Mouse (Mus musculus) urinary bladder, adult 2 months (tissue): ENCODE measurements around the gene Trp53i13. TPM values are rescaled to one million over a fixed set of nuclear protein-coding genes. Genes with fewer than 3 reads are reported as not detected.

Experiments
- DNase-seq: peaks from one replicate; pipeline ENCODE4 v3.0.0; 2022; ENCODE audit warnings: low spot score
- polyA plus RNA-seq: library from polyadenylated mRNA; depleted of rRNA; stranded (reverse); fragments of >200 nt; gene quantifications from 2 replicates; pipeline ENCODE4 v1.2.3, GENCODE M21; 2012

The Trp53i13 gene
- polyA plus RNA-seq, 1 experiment, result 21.0 TPM

- DNase-seq, result no peak
These were observed 23.4 kb downstream of the Trp53i13 start for GRCm38 (mm10) chr11:77492311-77492871.

- DNase-seq, result no peak
These were observed 24.1 kb downstream of the Trp53i13 start for GRCm38 (mm10) chr11:77491502-77492291.

- DNase-seq, result peak; percentile 80
These were observed 24.7 kb downstream of the Trp53i13 start for GRCm38 (mm10) chr11:77491123-77491501.

GRCm38 (mm10) chr11:77490451-77490850 lies 25.3 kb downstream of the Trp53i13 start:
- DNase-seq, result no peak

- no peak for DNase-seq
These were observed 26.1 kb downstream of the Trp53i13 start, which contains the start of gene Ankrd13b for GRCm38 (mm10) chr11:77489591-77490235. Gene Ankrd13b (minus strand): TSS chr11:77489678.

- no peak for DNase-seq
These were observed 26.8 kb downstream of the Trp53i13 start for GRCm38 (mm10) chr11:77488771-77489581.

GRCm38 (mm10) chr11:77486798-77487197 lies 29.0 kb downstream of the Trp53i13 start:
- no peak for DNase-seq

GRCm38 (mm10) chr11:77485229-77485628 lies 30.6 kb downstream of the Trp53i13 start:
- no peak for DNase-seq

- DNase-seq, result no peak
These were observed 32.1 kb downstream of the Trp53i13 start for GRCm38 (mm10) chr11:77483510-77484255.

GRCm38 (mm10) chr11:77483043-77483442 lies 32.7 kb downstream of the Trp53i13 start:
- no peak for DNase-seq

GRCm38 (mm10) chr11:77476895-77477294 lies 38.9 kb downstream of the Trp53i13 start:
- no peak for DNase-seq

GRCm38 (mm10) chr11:77476216-77476615 lies 39.6 kb downstream of the Trp53i13 start:
- no peak for DNase-seq

- DNase-seq, result no peak
These were observed 43.0 kb downstream of the Trp53i13 start for GRCm38 (mm10) chr11:77472775-77473174.

GRCm38 (mm10) chr11:77471407-77471806 lies 44.4 kb downstream of the Trp53i13 start:
- DNase-seq, result no peak

GRCm38 (mm10) chr11:77468397-77468796 lies 47.4 kb downstream of the Trp53i13 start:
- no peak for DNase-seq

- DNase-seq, result peak; percentile 60
These were observed 48.0 kb downstream of the Trp53i13 start for GRCm38 (mm10) chr11:77467784-77468183.

GRCm38 (mm10) chr11:77467157-77467556 lies 48.6 kb downstream of the Trp53i13 start:
- peak; percentile 65 for DNase-seq

- no peak for DNase-seq
These were observed 49.2 kb downstream of the Trp53i13 start for GRCm38 (mm10) chr11:77466544-77466943.

- no peak for DNase-seq
These were observed 50.7 kb downstream of the Trp53i13 start for GRCm38 (mm10) chr11:77465111-77465510.

GRCm38 (mm10) chr11:77464684-77465083 lies 51.1 kb downstream of the Trp53i13 start:
- no peak for DNase-seq

GRCm38 (mm10) chr11:77463786-77464185 lies 52.0 kb downstream of the Trp53i13 start:
- no peak for DNase-seq
